Mouse (Mus musculus): ENCODE data around the gene Slc23a2. TPM values are rescaled to one million over a fixed set of nuclear protein-coding genes. Genes with fewer than 3 reads are reported as not detected.

Slc23a2 gene
- total RNA-seq, 2 experiments from 2014 or later: 93.1 to 96.0 TPM

DNA sequence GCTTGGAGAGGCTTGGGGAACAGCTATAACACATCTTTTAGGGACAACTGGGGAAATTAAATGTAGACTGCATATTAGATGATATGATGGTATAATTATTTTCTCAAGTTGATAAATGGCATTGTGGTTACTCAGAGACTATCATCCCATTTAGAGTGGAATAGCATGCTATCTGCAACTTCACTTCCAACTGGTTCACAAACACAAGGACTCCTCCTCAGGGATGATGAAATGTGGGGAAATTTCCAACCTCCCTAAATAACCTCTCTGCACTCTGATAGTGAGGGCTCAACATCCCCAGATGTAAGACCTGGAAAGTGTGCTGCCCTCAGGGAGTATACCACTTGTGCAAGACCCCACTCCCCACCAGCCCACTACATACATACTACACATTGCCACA is 60.1 kb downstream of the Slc23a2 start:
- H3K27ac ChIP-seq: no peak overlapping the region
- H3K4me3 ChIP-seq: no peak overlapping the region
- TF ChIP-seq CTCF (conservative IDR thresholded peaks at IDR 0.05): no peak
- no peak for DNase-seq (ENCODE audit: low spot score in 2 of 2)

DNA sequence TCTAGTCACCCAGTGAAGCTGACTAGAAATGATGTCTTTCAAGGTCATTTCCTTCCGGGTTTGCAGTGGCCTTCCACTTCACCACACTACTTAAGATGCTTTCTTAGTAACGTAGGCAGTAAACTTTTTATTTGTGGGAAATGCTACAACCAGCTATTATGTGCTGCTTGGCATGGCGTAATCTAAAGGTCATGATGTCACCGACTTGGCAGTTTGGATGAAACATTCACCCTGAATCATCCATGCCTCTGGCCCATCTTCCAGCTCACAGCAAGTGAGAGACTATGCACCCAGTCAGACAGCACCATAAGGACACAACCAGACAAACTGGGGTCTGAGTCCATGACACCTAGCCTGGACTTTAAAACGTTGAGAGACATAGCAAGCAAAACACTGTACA is 60.5 kb downstream of the Slc23a2 start:
- Histone ChIP-seq H3K27ac (no peak overlapping the region), H3K4me3 (no peak overlapping the region)
- TF ChIP-seq CTCF (conservative IDR thresholded peaks at IDR 0.05): no peak
- DNase-seq (ENCODE audit: low spot score in 2 of 2): no peak

DNA sequence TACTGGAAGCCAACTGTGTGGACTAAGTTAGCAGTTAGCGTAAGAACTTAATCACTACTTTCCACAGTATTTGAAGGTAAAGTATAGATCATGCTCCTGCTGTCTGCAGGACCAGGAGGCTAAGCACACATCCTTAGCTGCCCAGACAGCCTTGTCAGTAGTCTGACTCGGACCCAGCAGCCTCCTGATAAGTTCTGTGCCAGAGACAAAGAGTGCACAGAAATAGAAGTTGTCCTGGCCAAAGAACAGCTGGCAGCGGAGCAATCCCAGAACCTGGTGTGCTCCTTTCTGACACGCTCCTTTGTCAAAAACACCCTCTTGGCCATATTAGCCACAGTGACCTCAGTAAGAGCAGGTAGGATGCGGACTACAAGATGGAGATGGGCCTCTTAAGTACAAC is 65.8 kb downstream of the Slc23a2 start:
- no peak for DNase-seq (ENCODE audit: low spot score in 2 of 2)
- no peak overlapping the region for H3K27ac ChIP-seq
- H3K4me3 ChIP-seq: no peak overlapping the region
- no peak for TF ChIP-seq CTCF (conservative IDR thresholded peaks at IDR 0.05)

DNA sequence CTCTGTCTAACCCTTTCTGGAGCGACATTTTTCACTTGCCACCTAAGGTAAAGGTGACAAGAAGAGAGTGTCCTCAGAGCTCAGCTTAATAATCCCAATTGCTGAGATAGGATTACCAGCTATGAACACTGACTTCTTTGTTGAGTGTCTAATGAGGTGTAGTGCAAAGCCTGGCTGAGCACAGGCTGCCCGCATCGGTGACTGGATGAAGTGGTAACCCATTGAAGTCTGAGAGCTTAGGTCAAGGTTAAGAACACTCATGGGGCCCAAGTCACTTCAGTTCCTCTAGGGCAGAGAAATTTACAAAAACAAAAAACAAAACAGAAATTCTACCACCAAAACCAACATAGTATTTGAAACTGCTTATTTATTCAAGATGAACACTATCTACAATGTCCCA is 71.9 kb downstream of the Slc23a2 start:
- Histone ChIP-seq H3K4me3 (no peak overlapping the region), H3K27ac (no peak overlapping the region)
- no peak for TF ChIP-seq CTCF (conservative IDR thresholded peaks at IDR 0.05)
- no peak for DNase-seq (ENCODE audit: low spot score in 2 of 2)

DNA sequence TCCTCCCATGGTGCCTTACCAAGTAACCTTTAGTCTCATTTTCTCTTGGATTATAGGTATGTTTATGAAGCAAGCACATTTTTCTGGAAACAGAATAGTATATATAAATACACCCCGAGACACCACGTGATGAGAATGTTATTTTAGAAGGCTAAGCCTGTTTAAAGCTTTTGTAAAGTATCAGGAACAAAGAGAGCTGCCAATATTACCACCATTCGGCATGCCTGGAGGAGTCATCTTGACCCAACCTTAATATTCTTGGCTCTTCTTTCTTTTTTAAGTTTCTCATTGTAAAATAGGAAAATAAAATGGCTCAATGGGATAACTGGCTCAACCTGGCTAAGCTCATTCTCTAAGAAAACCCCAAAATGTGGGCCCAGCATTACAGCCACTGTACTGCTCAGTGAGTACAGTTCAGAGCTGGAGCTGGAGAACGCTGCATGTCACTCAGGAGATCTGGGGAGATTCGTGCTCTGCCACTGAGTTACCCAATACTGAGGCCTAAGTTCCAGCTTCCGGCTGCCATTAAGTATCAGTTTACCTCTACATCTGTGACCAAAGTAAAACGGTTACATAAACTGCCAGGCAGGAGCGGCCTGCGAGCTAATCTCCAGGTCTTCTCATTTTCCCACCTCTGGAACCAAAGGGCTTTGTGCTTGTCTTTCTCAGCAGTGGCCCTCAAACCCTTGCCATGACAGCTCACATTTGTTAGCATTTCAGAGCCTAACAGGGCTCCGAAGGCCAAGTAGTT is 74.7 kb downstream of the Slc23a2 start:
- TF ChIP-seq CTCF (conservative IDR thresholded peaks at IDR 0.05): no peak
- no peak overlapping the region for H3K4me3 ChIP-seq
- no peak for DNase-seq (ENCODE audit: low spot score in 2 of 2)
- no peak overlapping the region for H3K27ac ChIP-seq

DNA sequence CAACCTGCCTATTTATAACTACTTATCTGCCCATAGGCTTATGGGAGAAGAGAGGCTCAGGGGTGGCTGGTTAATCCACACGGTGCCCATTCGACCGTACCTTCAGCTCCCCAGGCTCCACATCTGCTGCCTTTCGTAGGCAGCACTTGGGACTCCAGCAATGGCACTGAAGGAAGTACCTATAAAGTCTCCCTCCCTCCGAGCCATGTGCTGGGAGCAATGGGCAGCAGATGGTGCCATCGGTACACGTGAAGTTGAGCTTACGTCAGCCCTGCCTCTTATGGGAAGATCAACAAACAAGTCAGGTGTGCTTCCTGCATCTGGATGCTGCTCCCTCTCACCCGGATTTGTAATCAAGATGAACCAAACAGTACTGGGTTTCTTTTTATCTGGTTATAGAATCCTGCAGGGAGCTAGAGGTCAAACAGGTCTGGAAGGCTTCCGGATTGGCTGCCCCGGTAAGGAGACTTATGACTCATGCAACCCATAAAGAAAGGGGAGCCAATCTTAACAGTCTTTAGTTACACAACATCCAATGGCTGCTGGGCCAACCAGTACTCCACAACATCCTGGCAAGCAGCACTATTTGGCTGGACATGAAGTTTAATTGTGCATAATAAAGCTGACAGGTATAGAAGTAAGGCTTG is 80.6 kb downstream of the Slc23a2 start:
- Histone ChIP-seq H3K27ac (no peak overlapping the region), H3K4me3 (no peak overlapping the region)
- DNase-seq (ENCODE audit: low spot score in 2 of 2): no peak
- TF ChIP-seq CTCF (conservative IDR thresholded peaks at IDR 0.05): no peak

DNA sequence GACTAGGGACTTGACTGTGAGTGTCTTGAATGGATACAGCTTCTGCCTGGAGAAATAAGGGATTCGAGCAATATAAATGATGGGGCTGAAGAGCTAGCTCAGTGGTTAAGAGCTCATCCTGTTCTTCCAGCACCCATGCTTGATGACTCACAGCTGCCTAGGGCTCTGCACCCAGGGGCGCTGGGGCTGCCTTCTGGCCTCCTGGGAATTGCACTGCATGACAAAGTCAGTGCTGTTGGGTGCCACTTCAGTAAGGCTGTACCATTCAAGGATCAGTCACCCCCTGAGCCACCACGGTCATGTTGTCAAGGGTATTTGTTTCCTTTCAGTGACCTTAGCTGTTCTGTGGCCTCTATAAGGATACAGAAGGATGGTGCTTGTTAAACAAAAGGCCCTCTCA is 81.1 kb downstream of the Slc23a2 start:
- no peak for TF ChIP-seq CTCF (conservative IDR thresholded peaks at IDR 0.05)
- no peak overlapping the region for H3K27ac ChIP-seq
- H3K4me3 ChIP-seq: no peak overlapping the region
- no peak for DNase-seq (ENCODE audit: low spot score in 2 of 2)

DNA sequence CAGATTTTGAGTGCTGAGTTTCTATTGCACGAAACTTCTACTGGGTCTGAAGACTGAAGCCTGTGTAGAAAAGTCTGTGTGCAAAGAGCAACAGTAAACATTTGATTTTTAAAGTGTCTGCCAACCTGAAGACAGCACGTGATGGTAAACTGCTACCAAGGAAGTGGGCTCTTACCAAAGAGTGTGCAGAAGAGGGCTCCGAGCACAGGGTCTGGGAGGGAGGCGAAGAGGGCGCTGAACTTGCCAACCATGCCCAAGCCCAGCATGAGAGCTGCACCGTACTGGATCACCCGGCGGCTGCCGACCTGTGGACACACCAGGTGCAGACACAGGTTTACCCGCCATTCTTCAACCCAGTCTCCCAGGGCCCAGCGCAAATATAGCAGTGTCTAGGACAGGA is 83.0 kb downstream of the Slc23a2 start:
- no peak for DNase-seq (ENCODE audit: low spot score in 2 of 2)
- no peak overlapping the region for H3K4me3 ChIP-seq
- no peak for TF ChIP-seq CTCF (conservative IDR thresholded peaks at IDR 0.05)
- H3K27ac ChIP-seq: no peak overlapping the region

DNA sequence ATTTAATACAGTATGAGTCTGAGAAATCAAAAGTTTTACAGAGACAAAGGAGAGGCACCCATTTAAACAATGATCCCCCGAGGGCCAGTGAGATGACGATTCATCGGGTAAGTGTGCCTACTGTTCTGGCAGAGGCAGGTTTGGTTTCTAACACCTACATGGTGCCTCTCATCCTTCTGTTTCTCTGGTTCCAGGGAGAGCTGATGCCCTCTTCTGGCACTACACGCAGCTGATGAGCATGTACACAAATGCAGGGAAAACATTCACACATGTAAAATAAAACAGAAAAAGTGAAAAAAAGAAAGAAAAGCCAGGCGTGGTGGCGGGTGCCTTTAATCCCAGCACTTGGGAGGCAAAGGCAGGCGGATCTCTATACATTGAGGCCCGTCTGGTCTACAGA is 85.0 kb downstream of the Slc23a2 start:
- Histone ChIP-seq H3K4me3 (no peak overlapping the region), H3K27ac (no peak overlapping the region)
- peak in 1 of 2 experiments; percentile 43 for DNase-seq (ENCODE audit: low spot score in 2 of 2)
- TF ChIP-seq CTCF (conservative IDR thresholded peaks at IDR 0.05): peak; percentile 76

DNA sequence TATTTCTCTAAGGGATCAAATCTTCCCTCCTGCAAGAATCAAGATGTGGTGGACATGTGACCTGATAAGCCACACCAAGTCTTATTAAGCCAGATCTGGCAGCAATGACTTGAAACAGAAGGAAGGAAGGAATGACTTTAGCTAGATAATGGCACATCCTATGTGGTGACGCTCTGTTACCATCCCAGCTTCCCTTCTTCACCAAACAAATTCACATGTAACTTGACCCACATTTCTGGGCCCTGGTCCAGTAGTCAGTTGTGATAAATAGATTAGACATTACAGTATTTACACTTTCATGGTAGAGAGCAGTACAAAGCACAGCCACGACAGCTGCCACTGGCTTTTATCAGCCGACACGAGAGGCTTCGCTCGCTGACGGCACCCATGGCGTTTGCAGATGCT is 89.6 kb downstream of the Slc23a2 start:
- no peak for TF ChIP-seq CTCF (conservative IDR thresholded peaks at IDR 0.05)
- no peak for DNase-seq (ENCODE audit: low spot score in 2 of 2)
- H3K27ac ChIP-seq: no peak overlapping the region
- no peak overlapping the region for H3K4me3 ChIP-seq

DNA sequence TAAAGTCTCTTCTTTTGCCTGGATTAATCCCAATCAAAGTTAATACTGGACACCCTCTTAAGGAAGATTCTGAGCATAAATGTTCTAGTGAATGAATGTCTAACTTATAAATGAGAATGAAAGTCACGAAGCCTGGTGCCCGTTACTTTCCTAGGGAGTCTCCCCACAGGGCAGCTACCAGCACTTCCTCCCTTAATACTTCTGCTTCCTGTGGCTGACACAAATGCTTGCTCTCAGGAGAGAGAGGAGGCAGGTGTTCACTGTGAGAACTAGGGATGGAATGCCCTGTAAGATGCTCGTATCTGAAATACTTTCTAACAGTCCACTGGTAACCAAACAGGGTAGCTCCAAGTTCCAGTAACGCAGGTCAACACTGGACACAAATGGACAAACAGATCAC is 91.1 kb downstream of the Slc23a2 start:
- DNase-seq (ENCODE audit: low spot score in 2 of 2): no peak

DNA sequence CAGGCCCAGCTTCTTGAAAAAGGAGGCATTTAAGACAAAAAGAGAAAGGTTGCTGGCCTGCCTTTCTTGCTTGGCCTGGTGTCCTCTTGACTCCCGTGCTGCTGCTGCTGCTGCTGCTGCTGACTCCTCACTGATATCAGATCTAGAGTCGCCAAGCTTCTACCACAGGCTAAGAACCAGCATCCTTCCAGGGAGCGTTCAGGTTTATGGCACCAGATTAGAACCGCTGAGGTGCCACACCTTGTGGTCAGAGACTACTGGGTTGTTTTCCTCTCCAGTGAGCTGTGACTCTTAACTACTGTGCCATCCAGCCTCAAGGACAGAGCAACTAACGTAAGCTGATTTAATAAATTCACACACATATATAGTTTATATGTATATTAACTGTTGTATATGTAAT is 93.1 kb downstream of the Slc23a2 start:
- TF ChIP-seq CTCF (conservative IDR thresholded peaks at IDR 0.05): no peak
- no peak for DNase-seq (ENCODE audit: low spot score in 2 of 2)
- no peak overlapping the region for H3K27ac ChIP-seq

More for the DNA sequence above, 91.1 kb downstream of the Slc23a2 start:
- Histone ChIP-seq H3K27ac (no peak overlapping the region), H3K4me3 (no peak overlapping the region)
- no peak for TF ChIP-seq CTCF (conservative IDR thresholded peaks at IDR 0.05)

DNA sequence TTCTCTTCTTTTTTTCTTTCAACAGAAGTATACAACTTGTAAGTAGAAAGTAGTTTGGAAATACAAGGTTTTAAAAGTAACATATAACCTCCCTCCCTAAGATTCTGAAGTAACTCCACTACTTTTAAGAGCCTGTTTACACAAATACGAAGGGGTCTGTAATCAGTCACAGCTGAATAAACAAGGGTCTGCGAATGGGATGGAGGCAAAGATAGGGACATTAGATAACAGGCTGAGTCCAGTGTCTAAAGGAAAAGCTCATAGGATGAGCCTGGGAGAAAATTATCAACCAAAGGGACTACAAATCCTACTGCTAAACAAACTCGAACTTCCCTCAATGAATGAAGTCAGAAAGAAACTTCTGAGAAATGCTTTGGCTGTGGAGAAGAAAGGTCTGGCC is 95.0 kb downstream of the Slc23a2 start:
- no peak overlapping the region for H3K4me3 ChIP-seq
- TF ChIP-seq CTCF (conservative IDR thresholded peaks at IDR 0.05): no peak

More for the DNA sequence above, 93.1 kb downstream of the Slc23a2 start:
- no peak overlapping the region for H3K4me3 ChIP-seq

DNA sequence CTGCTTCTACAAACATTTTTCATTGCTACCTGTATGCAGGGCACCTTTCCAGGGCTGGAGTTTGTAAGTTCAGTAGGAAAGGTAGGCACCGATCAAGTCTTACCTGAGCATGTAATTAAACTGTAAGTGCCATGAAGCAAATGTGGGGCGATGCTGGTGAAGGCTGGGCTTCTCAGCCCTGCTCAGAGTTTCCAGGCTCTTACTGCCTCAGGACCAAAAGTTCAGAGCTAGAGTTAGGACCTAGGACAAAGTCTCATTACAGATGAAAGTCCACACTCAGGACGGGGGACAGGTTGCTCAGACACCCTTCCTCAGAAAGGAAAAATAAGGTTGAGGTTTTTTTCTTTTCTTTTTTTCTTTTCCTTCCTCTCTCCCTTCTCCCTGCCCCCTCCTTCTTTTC is 95.4 kb downstream of the Slc23a2 start:
- TF ChIP-seq CTCF (conservative IDR thresholded peaks at IDR 0.05): no peak
- DNase-seq (ENCODE audit: low spot score in 2 of 2): no peak
- Histone ChIP-seq H3K4me3 (no peak overlapping the region), H3K27ac (no peak overlapping the region)

More for the DNA sequence above, 95.0 kb downstream of the Slc23a2 start:
- 0 out of 2 replicates have a peak overlapping the region, but pooled peaks have one; percentile 23 for H3K27ac ChIP-seq
- DNase-seq (ENCODE audit: low spot score in 2 of 2): no peak
